Mouse (Mus musculus) myocyte (in vitro differentiated cells): ENCODE measurements at regions not wholly inside any gene's neighbourhood (a gene's known extent, or its start where the extent isn't known, plus 50 kb on each side); places are given as distances from the start of the nearest gene placed in this dataset.

Experiments
- H3K27me3 ChIP-seq: one replicate; pipeline ENCODE4 v1.6.1; 2011; ENCODE audit not compliant: control insufficient read depth, insufficient read depth, insufficient read length
- H3K36me3 ChIP-seq: one replicate; pipeline ENCODE4 v1.6.1; 2011; ENCODE audit not compliant: control insufficient read depth, insufficient read depth
- H3K4me2 ChIP-seq: one replicate; pipeline ENCODE4 v1.6.1; 2011; ENCODE audit warnings: low read depth, control low read depth
- H3K4me3 ChIP-seq: one replicate; pipeline ENCODE4 v1.5.1; 2011; ENCODE audit warnings: mild to moderate bottlenecking, control low read depth, moderate library complexity
- H3K79me2 ChIP-seq: one replicate; pipeline ENCODE4 v1.6.1; 2011; ENCODE audit not compliant: control insufficient read depth, insufficient read depth
- H3ac ChIP-seq: one replicate; pipeline ENCODE4 v1.6.1; 2011; ENCODE audit not compliant: control insufficient read depth, insufficient read length
- CEBPB ChIP-seq: IDR thresholded peaks from 2 replicates; pipeline ENCODE4 v1.6.1; 2011; ENCODE audit warnings: mild to moderate bottlenecking, moderate library complexity; ENCODE audit not compliant: poor library complexity, insufficient read depth, severe bottlenecking
- E2F4 ChIP-seq: IDR thresholded peaks from one replicate; pipeline ENCODE4 v1.6.1; 2011; ENCODE audit warnings: mild to moderate bottlenecking, control low read depth, moderate library complexity; ENCODE audit not compliant: insufficient read depth
- MAX ChIP-seq: IDR thresholded peaks from one replicate; pipeline ENCODE4 v1.6.1; 2011; ENCODE audit warnings: low read depth, mild to moderate bottlenecking, control low read depth
- MYOD1 ChIP-seq, 3 experiments: IDR thresholded peaks; one replicate each; pipeline ENCODE4 v1.6.1; 2011; ENCODE audit warnings: control low read depth in 2 of 3, low read depth in 2 of 3, mild to moderate bottlenecking in 2 of 3, moderate library complexity in 1 of 3; ENCODE audit not compliant: insufficient read length in 2 of 3, control insufficient read depth in 1 of 3
- MYOG ChIP-seq, 3 experiments: IDR thresholded peaks; one replicate each; pipeline ENCODE4 v1.6.1; 2011; ENCODE audit warnings: control low read depth in 2 of 3, low read depth in 2 of 3, mild to moderate bottlenecking in 2 of 3; ENCODE audit not compliant: insufficient read length in 2 of 3, control insufficient read depth in 1 of 3, insufficient read depth in 1 of 3
- POLR2A ChIP-seq: IDR thresholded peaks from one replicate; pipeline ENCODE4 v1.6.1; 2011; ENCODE audit warnings: low read depth, mild to moderate bottlenecking, control low read depth, moderate library complexity; ENCODE audit not compliant: insufficient read length
- POLR2AphosphoS2 ChIP-seq: IDR thresholded peaks from one replicate; pipeline ENCODE4 v1.6.1; 2011; ENCODE audit warnings: low read depth, control low read depth; ENCODE audit not compliant: insufficient read length
- REST ChIP-seq: IDR thresholded peaks from one replicate; pipeline ENCODE4 v1.6.1; 2011; ENCODE audit warnings: mild to moderate bottlenecking, control low read depth, moderate library complexity; ENCODE audit not compliant: insufficient read depth, insufficient read length
- SRF ChIP-seq: IDR thresholded peaks from one replicate; pipeline ENCODE4 v1.6.1; 2011; ENCODE audit warnings: low read depth; ENCODE audit not compliant: control insufficient read depth, insufficient read length
- TCF12 ChIP-seq: IDR thresholded peaks from one replicate; pipeline ENCODE4 v1.6.1; 2011; ENCODE audit warnings: mild to moderate bottlenecking, control low read depth; ENCODE audit not compliant: poor library complexity, insufficient read depth, severe bottlenecking
- TCF3 ChIP-seq: IDR thresholded peaks from one replicate; pipeline ENCODE4 v1.6.1; 2011; ENCODE audit warnings: low read depth, control low read depth; ENCODE audit not compliant: insufficient read length
- USF1 ChIP-seq: IDR thresholded peaks from one replicate; pipeline ENCODE4 v1.6.1; 2011; ENCODE audit warnings: low read depth, mild to moderate bottlenecking, control low read depth, moderate library complexity

DNA sequence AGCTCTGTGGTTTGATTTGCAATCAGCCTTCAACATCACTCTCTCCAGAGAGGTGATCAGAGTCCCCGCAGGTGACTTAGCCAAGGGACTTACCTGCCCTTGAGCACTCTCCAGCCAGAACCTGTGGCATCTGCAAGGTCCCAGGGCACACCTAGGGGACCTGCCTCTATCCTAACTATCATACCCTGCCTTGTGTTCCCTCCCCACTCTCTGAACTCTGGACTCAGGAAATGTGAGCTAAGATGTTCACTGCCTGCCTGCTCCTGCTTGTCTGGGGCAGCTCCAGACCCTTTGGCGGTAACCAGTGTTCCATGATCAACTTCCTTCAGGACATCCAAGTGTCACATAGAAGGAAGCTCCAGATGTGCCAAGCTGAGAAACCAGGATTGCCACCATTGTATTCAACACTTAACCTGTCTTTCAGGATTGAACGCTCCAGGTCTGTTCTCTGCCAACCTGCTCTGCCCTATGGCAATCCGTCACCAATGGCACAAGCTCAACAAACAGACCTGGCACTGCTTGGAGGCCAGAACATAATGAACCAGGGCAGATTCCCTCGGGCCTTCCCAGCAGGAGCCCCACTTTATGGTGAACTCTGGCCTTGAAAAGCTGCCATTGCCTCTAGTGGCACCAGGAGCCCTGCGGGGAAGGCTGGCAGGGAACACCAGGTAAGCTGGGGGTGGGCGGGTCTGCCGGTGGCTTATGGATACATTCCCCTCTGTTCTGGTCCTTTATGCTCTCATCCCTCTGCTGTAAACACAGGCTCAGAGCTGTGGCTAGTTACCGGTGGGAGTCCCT, 223.2 kb downstream of the Tle3 start:
- no peaks in the 10 kb centered on the region for H3K79me2 ChIP-seq
- no peaks in the 10 kb centered on the region for H3K27me3 ChIP-seq
- no peak for TF ChIP-seq MAX
- no peak for TF ChIP-seq REST
- no peak for TF ChIP-seq E2F4
- no peak for TF ChIP-seq POLR2A
- TF ChIP-seq TCF3 = no peak
- TF ChIP-seq MYOG (IDR thresholded peaks at IDR 0.05; ENCODE audit: control insufficient read depth in 1 of 3, insufficient read depth in 1 of 3, insufficient read length in 2 of 3, low read depth in 2 of 3) = no peak
- no peak for TF ChIP-seq POLR2AphosphoS2
- no peak for TF ChIP-seq USF1
- TF ChIP-seq TCF12 = no peak
- no peak for TF ChIP-seq SRF
- no peak for TF ChIP-seq CEBPB
- no peak for TF ChIP-seq MYOD1 (IDR thresholded peaks at IDR 0.05; ENCODE audit: control insufficient read depth in 1 of 3, insufficient read length in 2 of 3, low read depth in 2 of 3)
- no peak overlapping the region for H3K4me3 ChIP-seq
- no peak overlapping the region for H3K4me2 ChIP-seq
- no peak overlapping the region for H3ac ChIP-seq
- no peaks in the 10 kb centered on the region for H3K36me3 ChIP-seq

DNA sequence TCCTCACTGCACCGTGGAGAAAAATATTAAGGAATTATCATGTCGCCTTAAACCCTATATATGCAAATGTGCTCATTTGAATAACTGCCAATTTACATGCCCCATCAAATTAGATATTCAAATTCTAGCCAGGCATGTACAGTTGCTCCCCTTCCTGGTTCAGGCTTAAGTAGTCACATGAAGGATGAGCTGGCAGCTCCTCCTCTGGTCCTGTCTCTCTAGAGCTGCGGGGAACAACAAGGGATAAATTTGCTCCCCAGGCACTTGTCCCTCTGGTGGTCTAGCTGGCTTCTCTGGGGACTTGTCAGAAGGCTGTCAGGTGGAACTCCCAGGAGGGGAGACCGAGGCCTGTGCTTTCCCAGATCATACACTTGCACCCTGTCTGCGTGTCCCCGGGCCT, 221.8 kb downstream of the Tle3 start:
- no peaks in the 10 kb centered on the region for H3K79me2 ChIP-seq
- no peaks in the 10 kb centered on the region for H3K36me3 ChIP-seq
- no peak overlapping the region for H3K4me2 ChIP-seq
- H3K4me3 ChIP-seq = no peak overlapping the region
- TF ChIP-seq MYOG (IDR thresholded peaks at IDR 0.05; ENCODE audit: control insufficient read depth in 1 of 3, insufficient read depth in 1 of 3, insufficient read length in 2 of 3, low read depth in 2 of 3) (no peak), POLR2AphosphoS2 (no peak), POLR2A (no peak), MYOD1 (IDR thresholded peaks at IDR 0.05; ENCODE audit: control insufficient read depth in 1 of 3, insufficient read length in 2 of 3, low read depth in 2 of 3) (no peak), TCF3 (no peak), USF1 (no peak), SRF (no peak), REST (no peak), MAX (no peak), E2F4 (no peak), CEBPB (no peak), TCF12 (no peak)
- H3ac ChIP-seq = no peak overlapping the region
- H3K27me3 ChIP-seq = no peaks in the 10 kb centered on the region

DNA sequence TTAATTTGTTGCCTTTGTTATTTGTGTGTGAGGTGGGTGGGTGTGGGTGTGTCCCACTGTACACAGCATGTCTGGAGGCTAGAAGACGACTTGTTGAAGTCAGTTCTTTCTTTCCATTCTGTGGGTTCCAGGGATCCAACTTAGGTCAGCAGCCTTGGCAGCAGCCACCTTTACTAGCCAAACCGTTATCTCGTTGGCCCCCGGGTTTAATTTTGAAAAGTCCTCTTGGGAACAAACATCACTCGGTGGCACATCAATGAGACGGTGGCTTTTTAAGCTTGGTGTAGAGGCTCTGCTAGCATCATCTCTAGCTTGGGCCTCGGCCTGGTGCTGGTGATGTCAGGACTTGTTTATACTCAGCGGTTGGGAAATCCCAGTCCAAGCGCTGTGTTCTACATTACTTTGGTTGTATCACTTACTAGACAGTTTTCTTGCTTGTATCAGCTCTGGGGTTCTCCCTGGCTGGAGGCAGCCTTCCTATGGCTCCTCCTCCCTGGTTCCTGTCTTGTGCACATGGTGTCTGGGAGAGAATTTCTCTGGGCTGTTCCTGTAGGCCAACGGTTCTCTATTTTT, 217.6 kb downstream of the Tle3 start:
- Histone ChIP-seq H3ac (no peak overlapping the region), H3K4me2 (no peak overlapping the region), H3K27me3 (no peaks in the 10 kb centered on the region), H3K79me2 (no peaks in the 10 kb centered on the region), H3K36me3 (no peaks in the 10 kb centered on the region), H3K4me3 (no peak overlapping the region)
- no peak for TF ChIP-seq CEBPB
- TF ChIP-seq MYOG (IDR thresholded peaks at IDR 0.05; ENCODE audit: control insufficient read depth in 1 of 3, insufficient read depth in 1 of 3, insufficient read length in 2 of 3, low read depth in 2 of 3) = no peak
- no peak for TF ChIP-seq MYOD1 (IDR thresholded peaks at IDR 0.05; ENCODE audit: control insufficient read depth in 1 of 3, insufficient read length in 2 of 3, low read depth in 2 of 3)
- no peak for TF ChIP-seq SRF
- no peak for TF ChIP-seq USF1
- TF ChIP-seq POLR2AphosphoS2 = no peak
- TF ChIP-seq TCF12 = no peak
- no peak for TF ChIP-seq REST
- no peak for TF ChIP-seq E2F4
- no peak for TF ChIP-seq POLR2A
- TF ChIP-seq MAX = no peak
- TF ChIP-seq TCF3 = no peak

DNA sequence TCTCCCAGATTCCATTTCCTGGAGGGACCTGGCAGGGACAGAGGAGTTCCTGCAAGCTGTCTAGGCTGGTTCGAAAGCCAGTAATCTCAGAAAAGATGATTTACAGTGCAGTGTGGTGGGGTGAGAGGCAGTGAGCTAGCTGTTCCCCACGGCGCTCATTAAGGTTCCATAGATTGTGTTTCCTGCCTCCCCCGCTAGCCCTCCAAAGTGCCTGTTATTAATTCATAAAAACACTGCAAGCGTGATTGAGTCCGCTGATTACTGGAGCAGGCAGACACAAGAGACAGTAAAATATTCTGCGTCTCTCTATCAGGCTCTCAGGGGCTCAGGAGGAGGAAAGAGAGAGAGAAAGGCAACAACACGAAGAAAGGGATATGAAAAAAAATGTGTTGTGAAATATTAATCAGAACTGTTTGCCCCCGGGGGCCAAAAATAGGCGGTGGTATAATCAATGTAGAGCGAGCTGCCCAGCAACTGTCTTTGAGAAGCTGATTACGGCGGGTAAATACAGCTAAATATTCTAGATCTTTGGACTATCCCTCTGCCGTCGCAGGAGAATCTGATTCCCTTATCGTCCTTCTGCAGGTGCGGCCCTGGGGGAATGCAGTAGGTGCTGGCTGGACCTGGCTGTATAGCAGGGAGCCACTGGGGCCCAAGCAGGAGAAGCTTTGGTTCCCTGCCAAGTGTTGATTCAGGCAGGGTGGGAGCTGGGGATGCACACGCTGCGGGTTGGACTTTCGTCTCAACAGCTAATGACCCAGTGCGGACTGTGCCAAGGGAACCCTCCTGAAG, 211.3 kb downstream of the Tle3 start:
- no peak overlapping the region for H3K4me2 ChIP-seq
- no peaks in the 10 kb centered on the region for H3K27me3 ChIP-seq
- H3ac ChIP-seq = no peak overlapping the region
- no peaks in the 10 kb centered on the region for H3K36me3 ChIP-seq
- H3K4me3 ChIP-seq = no peak overlapping the region
- H3K79me2 ChIP-seq = no peaks in the 10 kb centered on the region
- TF ChIP-seq MYOG (IDR thresholded peaks at IDR 0.05; ENCODE audit: control insufficient read depth in 1 of 3, insufficient read depth in 1 of 3, insufficient read length in 2 of 3, low read depth in 2 of 3) (no peak), POLR2A (no peak), E2F4 (no peak), SRF (no peak), REST (no peak), USF1 (no peak), TCF12 (no peak), POLR2AphosphoS2 (no peak), MYOD1 (IDR thresholded peaks at IDR 0.05; ENCODE audit: control insufficient read depth in 1 of 3, insufficient read length in 2 of 3, low read depth in 2 of 3) (no peak), TCF3 (no peak), CEBPB (no peak), MAX (no peak)
